Mouse (Mus musculus) kidney, embryonic 16.5 days (tissue): ENCODE results near the gene Ngef. TPM values are rescaled to one million over a fixed set of nuclear protein-coding genes. Genes with fewer than 3 reads are reported as not detected.

Experiments
- polyA plus RNA-seq: library from polyadenylated mRNA; unstranded; fragments of >200 nt; fragmentation: Nextera tagmentation; extraction: Ambion mirVana; gene quantifications from 2 replicates; pipeline ENCODE4 v1.2.1, GENCODE M21; 2015

Gene Ngef
- polyA plus RNA-seq, 1 experiment from 2014 or later: 2.7 TPM

Other genes with a start within 250 kb of the Ngef start
- gene Gigyf2, start 246.9 kb downstream of the Ngef start, polyA plus RNA-seq: 59.2 and 68.3 TPM in 2 replicates
- gene Kcnj13, start 179.1 kb downstream of the Ngef start, polyA plus RNA-seq: 0.94 and 1.2 TPM in 2 replicates
- not detected in 2 replicates for gene Snorc, start 103.6 kb downstream of the Ngef start, polyA plus RNA-seq
- 0.84 and 1.2 TPM in 2 replicates for gene Neu2, start 64.0 kb downstream of the Ngef start, polyA plus RNA-seq
- 8.6 and 9.1 TPM in 2 replicates for gene Inpp5d, start 46.4 kb upstream of the Ngef start, polyA plus RNA-seq
- 29.7 and 31.6 TPM in 2 replicates for gene Atg16l1, start 182.0 kb upstream of the Ngef start, polyA plus RNA-seq
- gene Sag, start 229.8 kb upstream of the Ngef start, polyA plus RNA-seq: 1.3 and 2.0 TPM in 2 replicates